Mouse (Mus musculus) testis, adult 2 months (tissue): ENCODE results near the gene Dram1. TPM values are rescaled to one million over a fixed set of nuclear protein-coding genes. Genes with fewer than 3 reads are reported as not detected.

Source experiments
- H3K27ac ChIP-seq: fragments of 200-500 bp; 2 replicates; pipeline ENCODE4 v1.5.1; 2012; ENCODE audit warnings: low read depth, low read length; ENCODE audit not compliant: control insufficient read depth, insufficient read depth
- H3K27me3 ChIP-seq: fragments of 200-500 bp; 2 replicates; pipeline ENCODE4 v1.6.1; 2012; ENCODE audit warnings: mild to moderate bottlenecking, low read length, moderate library complexity; ENCODE audit not compliant: control insufficient read depth, insufficient read depth
- H3K36me3 ChIP-seq: fragments of 200-500 bp; 2 replicates; pipeline ENCODE4 v1.6.1; 2012; ENCODE audit warnings: mild to moderate bottlenecking, low read length; ENCODE audit not compliant: control insufficient read depth, insufficient read depth
- H3K4me1 ChIP-seq: fragments of 200-500 bp; 2 replicates; pipeline ENCODE4 v1.6.1; 2012; ENCODE audit warnings: low read length; ENCODE audit not compliant: control insufficient read depth, insufficient read depth
- H3K4me3 ChIP-seq: fragments of 200-500 bp; 2 replicates; pipeline ENCODE4 v1.5.1; 2012; ENCODE audit warnings: low read depth, mild to moderate bottlenecking, low read length, moderate library complexity, mixed read lengths; ENCODE audit not compliant: control insufficient read depth
- CTCF ChIP-seq: fragments of 200-500 bp; IDR thresholded peaks from 2 replicates; pipeline ENCODE4 v1.5.1; 2012; ENCODE audit warnings: low read depth, mild to moderate bottlenecking, inconsistent platforms, low read length, moderate library complexity; ENCODE audit not compliant: control insufficient read depth, insufficient read depth, insufficient replicate concordance
- POLR2A ChIP-seq: fragments of 200-500 bp; IDR thresholded peaks from 2 replicates; pipeline ENCODE4 v1.6.1; 2012; ENCODE audit warnings: low read depth, mild to moderate bottlenecking, inconsistent platforms, low read length, moderate library complexity; ENCODE audit not compliant: control insufficient read depth
- polyA plus RNA-seq: library from polyadenylated mRNA; depleted of rRNA; stranded (reverse); fragments of >200 nt; gene quantifications from 2 replicates; pipeline ENCODE4 v1.2.3, GENCODE M21; 2012

Dram1 gene
- polyA plus RNA-seq, 1 experiment: 34.2 TPM

DNA sequence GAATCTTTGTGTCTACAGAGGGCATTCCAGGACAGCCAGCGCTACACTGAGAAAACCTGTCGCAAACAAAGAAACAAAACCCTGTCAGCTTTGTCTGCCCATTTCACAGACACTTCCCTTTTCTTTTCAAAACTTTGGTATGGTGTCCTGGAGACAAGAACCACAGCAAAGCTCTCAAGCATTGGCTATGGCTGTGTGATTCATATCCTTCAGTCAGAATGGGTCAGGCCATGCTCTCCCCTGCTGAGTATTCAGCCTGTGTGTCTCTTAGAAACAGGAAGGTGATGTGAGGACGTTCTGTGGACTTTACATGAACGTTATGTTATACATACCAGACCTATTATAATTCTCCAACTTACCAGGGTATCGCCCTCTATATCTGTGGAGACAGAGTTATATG is 38.8 kb upstream of the Dram1 start:
- no peak overlapping the region for H3K27ac ChIP-seq
- no peaks in the 10 kb centered on the region for H3K36me3 ChIP-seq
- no peak for TF ChIP-seq CTCF
- no peak for TF ChIP-seq POLR2A
- no peak overlapping the region for H3K4me3 ChIP-seq
- no peaks in the 10 kb centered on the region for H3K4me1 ChIP-seq
- H3K27me3 ChIP-seq: no peaks in the 10 kb centered on the region

DNA sequence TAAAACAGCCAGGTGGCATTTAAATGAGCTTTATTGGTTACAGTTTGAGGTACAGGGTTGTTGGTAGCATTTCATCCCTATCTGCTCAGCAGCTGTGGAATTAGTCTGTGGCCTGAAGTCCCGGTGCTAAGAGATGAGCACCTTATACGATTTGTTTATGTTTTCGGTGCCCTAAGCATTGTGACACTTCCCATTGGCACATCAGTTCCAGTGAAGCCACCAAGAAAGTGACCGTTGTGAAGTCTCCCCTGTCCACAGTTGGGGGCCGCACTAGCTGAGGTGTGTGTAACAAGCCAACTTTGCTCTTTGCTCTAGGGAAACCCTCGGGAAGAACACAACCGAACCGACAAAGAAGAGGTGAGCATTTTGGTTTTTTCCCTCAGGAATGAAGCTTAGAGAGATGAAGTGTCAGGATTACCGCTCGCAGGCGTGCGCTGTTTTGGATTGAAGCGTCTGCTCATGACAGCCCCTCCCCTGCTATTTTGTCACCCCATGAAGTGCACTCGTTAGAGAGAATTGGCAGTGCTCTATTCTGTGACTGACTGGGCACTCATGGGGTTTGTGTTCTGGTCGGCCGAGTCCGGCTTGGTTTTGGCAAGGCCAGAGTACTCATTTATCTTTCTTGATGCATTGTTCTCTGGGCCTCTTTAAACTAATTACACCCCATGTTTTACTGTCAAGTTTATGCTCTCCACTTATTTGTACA is 33.6 kb upstream of the Dram1 start:
- H3K4me1 ChIP-seq: no peaks in the 10 kb centered on the region
- H3K4me3 ChIP-seq: no peak overlapping the region
- no peak overlapping the region for H3K27ac ChIP-seq
- TF ChIP-seq CTCF (no peak), POLR2A (no peak)
- H3K36me3 ChIP-seq: no peaks in the 10 kb centered on the region
- H3K27me3 ChIP-seq: no peaks in the 10 kb centered on the region

DNA sequence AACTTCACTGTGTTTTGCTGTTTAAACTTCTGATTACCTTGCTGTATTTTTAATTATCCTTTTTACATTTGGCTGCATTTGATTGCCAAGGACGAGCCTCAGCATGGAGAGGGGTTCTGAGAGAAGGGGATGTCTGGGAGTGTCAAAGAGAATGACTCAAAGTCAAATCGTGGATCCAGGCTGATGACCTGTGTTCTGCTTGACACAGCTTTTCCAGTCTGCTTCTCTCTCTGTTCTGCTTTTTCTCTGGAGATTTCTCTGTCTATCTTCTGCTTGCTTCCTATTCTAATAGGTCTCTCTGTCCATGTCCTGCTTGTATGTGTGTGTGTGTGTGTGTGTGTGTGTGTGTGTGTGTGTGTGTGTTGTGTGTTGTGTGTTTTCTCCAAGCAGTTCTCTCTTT is 30.9 kb upstream of the Dram1 start:
- H3K4me1 ChIP-seq: no peaks in the 10 kb centered on the region
- TF ChIP-seq POLR2A: no peak
- no peak for TF ChIP-seq CTCF
- H3K27ac ChIP-seq: no peak overlapping the region
- H3K4me3 ChIP-seq: no peak overlapping the region
- H3K27me3 ChIP-seq: no peaks in the 10 kb centered on the region
- no peaks in the 10 kb centered on the region for H3K36me3 ChIP-seq

DNA sequence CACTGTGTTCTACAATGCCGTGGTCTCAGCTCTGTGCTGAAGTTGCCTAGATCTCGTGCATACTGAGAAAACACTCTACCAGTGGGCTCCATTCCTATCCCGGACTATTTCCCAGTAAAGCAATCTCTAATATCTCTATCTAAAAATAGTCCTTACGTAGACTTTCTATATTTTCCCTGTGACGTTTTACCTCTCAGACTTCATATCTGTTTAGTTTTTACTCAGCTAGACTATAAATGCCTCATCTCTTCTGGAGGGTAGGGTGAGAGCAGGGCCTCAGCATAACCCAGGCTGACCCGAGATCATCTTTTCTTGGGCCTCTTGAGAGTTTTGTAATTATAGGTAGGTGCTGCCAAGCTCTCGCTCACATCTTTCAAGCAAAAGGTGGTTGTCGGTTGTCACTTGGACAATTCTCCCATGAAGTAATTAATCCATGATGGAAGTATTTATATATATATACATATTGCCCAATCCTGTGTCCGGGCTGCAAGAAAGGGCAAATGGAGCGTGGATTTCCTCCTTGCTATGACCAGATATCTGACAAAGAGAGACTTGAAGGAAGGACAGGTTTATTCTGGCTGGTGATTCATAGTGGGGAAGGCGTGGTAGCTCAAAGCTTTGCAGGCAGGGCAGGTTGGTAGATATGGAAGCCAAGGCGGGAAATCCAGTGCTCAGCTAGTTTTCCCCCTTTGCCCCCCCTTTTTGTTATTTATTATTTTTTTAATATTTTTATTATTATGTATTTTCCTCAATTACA is 29.2 kb upstream of the Dram1 start:
- H3K4me1 ChIP-seq: no peaks in the 10 kb centered on the region
- H3K4me3 ChIP-seq: no peak overlapping the region
- no peaks in the 10 kb centered on the region for H3K36me3 ChIP-seq
- no peaks in the 10 kb centered on the region for H3K27me3 ChIP-seq
- TF ChIP-seq POLR2A (no peak), CTCF (no peak)
- H3K27ac ChIP-seq: no peak overlapping the region

DNA sequence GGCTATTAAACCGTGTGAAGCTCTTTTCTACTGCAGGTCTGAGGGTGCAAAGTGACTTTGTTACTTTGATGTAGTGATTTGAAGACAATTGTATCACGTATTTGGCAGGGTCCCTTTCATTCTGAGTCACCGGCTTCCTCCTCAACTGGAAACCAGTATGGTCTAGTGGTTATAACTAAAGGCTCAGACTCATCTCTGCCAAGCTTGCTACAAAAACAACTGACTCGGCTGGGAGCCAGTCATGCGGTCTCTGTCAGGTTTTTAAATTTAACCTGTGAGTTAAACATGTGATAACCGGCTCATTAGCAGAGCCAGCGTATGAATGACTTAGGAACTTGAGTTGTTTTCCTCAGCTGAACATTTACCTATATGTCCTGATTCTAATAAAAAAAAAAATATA is 26.9 kb upstream of the Dram1 start:
- no peak overlapping the region for H3K27ac ChIP-seq

DNA sequence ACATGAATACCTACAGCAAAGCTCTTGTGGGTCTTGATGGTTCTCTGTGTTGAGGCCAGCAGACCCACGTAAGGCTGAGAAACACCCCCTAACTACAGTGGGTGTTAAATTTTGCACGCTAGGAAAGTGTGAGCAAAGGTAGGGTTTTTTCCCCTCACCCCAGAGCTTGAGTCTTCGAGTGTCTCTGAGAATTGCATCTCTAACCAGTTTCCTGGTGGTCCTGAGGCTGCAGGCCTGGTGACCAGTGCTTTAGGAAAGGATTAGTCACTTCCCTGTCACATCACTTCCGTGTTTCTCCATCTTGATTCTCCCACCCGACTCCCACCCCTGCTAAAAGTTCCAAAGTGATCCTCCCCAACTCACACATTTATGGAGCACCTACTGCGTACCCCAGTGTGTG is 25.3 kb upstream of the Dram1 start:
- no peak for TF ChIP-seq POLR2A
- no peak for TF ChIP-seq CTCF

More for the DNA sequence above, 26.9 kb upstream of the Dram1 start:
- no peak overlapping the region for H3K4me3 ChIP-seq
- TF ChIP-seq CTCF (no peak), POLR2A (no peak)
- H3K36me3 ChIP-seq: no peaks in the 10 kb centered on the region
- H3K27me3 ChIP-seq: no peaks in the 10 kb centered on the region
- no peaks in the 10 kb centered on the region for H3K4me1 ChIP-seq

DNA sequence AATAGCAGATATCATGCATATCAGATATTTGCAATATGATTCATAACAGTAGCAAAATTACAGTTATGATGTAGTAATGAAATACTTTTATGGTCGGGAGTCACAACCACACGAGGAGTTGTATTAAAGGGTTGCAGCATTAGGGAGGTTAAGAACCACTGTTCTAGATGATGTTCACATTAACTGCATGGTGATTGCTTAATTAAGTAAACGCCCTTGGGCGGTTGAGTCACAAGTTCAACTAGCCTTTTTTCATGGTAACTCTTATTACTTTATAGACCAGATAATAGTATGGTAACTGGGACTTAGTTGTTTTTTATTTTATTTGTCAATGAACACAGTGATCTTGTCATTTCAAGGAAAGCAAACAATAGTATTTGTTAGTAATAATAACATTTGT is 24.1 kb upstream of the Dram1 start:
- H3K27me3 ChIP-seq: no peaks in the 10 kb centered on the region
- TF ChIP-seq POLR2A: no peak
- H3K36me3 ChIP-seq: no peaks in the 10 kb centered on the region

More for the DNA sequence above, 25.3 kb upstream of the Dram1 start:
- Histone ChIP-seq H3K4me3 (no peak overlapping the region), H3K27me3 (no peaks in the 10 kb centered on the region), H3K36me3 (no peaks in the 10 kb centered on the region), H3K4me1 (no peaks in the 10 kb centered on the region), H3K27ac (no peak overlapping the region)

More for the DNA sequence above, 24.1 kb upstream of the Dram1 start:
- Histone ChIP-seq H3K27ac (no peak overlapping the region), H3K4me1 (no peaks in the 10 kb centered on the region), H3K4me3 (no peak overlapping the region)
